Mouse (Mus musculus) midbrain, embryonic 14.5 days (tissue): Measurements from ENCODE around the gene Rab30. TPM values are rescaled to one million over a fixed set of nuclear protein-coding genes. Genes with fewer than 3 reads are reported as not detected.

Source experiments
- ATAC-seq: fragments of 200-750 bp; cut with Nextera tagmentation; 2 replicates; pipeline ENCODE4 v1.8.0; 2017; ENCODE audit warnings: moderate number of reproducible peaks, moderate library complexity; ENCODE audit not compliant: low FRiP score, low TSS enrichment
- DNase-seq: peaks from one replicate; pipeline ENCODE4 v3.0.0-alpha.2; 2015
- H3K27ac ChIP-seq: fragments of 300-500 bp; sonication (generic); replicated peaks from 2 replicates; pipeline ENCODE4 v1.5.1; 2014; ENCODE audit warnings: mild to moderate bottlenecking, low read depth, low read length, moderate library complexity
- H3K27me3 ChIP-seq: fragments of 300-500 bp; sonication (generic); 2 replicates; pipeline ENCODE4 v1.6.1; 2014; ENCODE audit warnings: low read length, control low read depth, mixed read lengths; ENCODE audit not compliant: control insufficient read depth, insufficient read depth
- H3K36me3 ChIP-seq: fragments of 300-500 bp; sonication (generic); 2 replicates; pipeline ENCODE4 v1.6.1; 2014; ENCODE audit warnings: low read length, control low read depth; ENCODE audit not compliant: control insufficient read depth, insufficient read depth
- H3K4me1 ChIP-seq: fragments of 300-500 bp; sonication (generic); 2 replicates; pipeline ENCODE4 v1.6.1; 2014; ENCODE audit warnings: mild to moderate bottlenecking, antibody characterized with exemption, low read length, control low read depth; ENCODE audit not compliant: control insufficient read depth, insufficient read depth
- H3K4me2 ChIP-seq: fragments of 300-500 bp; sonication (generic); 2 replicates; pipeline ENCODE4 v1.6.1; 2014; ENCODE audit warnings: mild to moderate bottlenecking, low read length, moderate library complexity
- H3K4me3 ChIP-seq: fragments of 300-500 bp; sonication (generic); replicated peaks from 2 replicates; pipeline ENCODE4 v1.5.1; 2014; ENCODE audit warnings: low read depth, low read length
- H3K9ac ChIP-seq: fragments of 300-500 bp; sonication (generic); replicated peaks from 2 replicates; pipeline ENCODE4 v1.6.1; 2014; ENCODE audit warnings: mild to moderate bottlenecking, low read length, moderate library complexity
- H3K9me3 ChIP-seq: fragments of 300-500 bp; sonication (generic); 2 replicates; pipeline ENCODE4 v1.6.1; 2016; ENCODE audit warnings: low read length, control low read depth, mixed read lengths; ENCODE audit not compliant: control insufficient read depth
- WGBS: fragments of 180-500 bp; shearing (Covaris S2); extraction: QIAGEN DNeasy Blood & Tissue Kit; methylation state at CpG from one replicate; pipeline ENCODE4 v1.1.7; 2014; 5-methylcytosine and 5-hydroxymethylcytosine counted together
- polyA plus RNA-seq: library from polyadenylated mRNA; unstranded; fragments of >200 nt; fragmentation: Nextera tagmentation; extraction: Ambion mirVana; gene quantifications from 2 replicates; pipeline ENCODE4 v1.2.1, GENCODE M21; 2014

The Rab30 gene
- polyA plus RNA-seq, 1 experiment from 2014 or later, result 28.1 TPM

- Histone ChIP-seq H3K9ac (no peak overlapping the region), H3K9me3 (no peaks in the 10 kb centered on the region), H3K4me2 (no peak overlapping the region), H3K36me3 (no peaks in the 10 kb centered on the region), H3K27ac (0 out of 2 replicates have a peak overlapping the region, but pooled peaks have one; percentile 13), H3K4me3 (no peak overlapping the region), H3K27me3 (no peaks in the 10 kb centered on the region), H3K4me1 (0 out of 2 replicates have a peak, but pooled peaks cover 6% of the 10 kb centered on the region)
- DNase-seq (peak; percentile 26), ATAC-seq (no peak)
- 55% methylated on average over 10 of the region's 10 CpGs for WGBS
These were observed 58.5 kb downstream of the Rab30 start for GRCm38 (mm10) chr7:92799665-92800595.

- no peak overlapping the region for H3K9ac ChIP-seq
- WGBS, result 89% methylated on average over 4 of the region's 4 CpGs
- H3K36me3 ChIP-seq, result no peaks in the 10 kb centered on the region
- H3K4me3 ChIP-seq, result no peak overlapping the region
- ATAC-seq (no peak), DNase-seq (no peak)
- no peaks in the 10 kb centered on the region for H3K27me3 ChIP-seq
- H3K4me2 ChIP-seq, result no peak overlapping the region
- no peak overlapping the region for H3K27ac ChIP-seq
- H3K4me1 ChIP-seq, result 0 out of 2 replicates have a peak, but pooled peaks cover 6% of the 10 kb centered on the region
- no peaks in the 10 kb centered on the region for H3K9me3 ChIP-seq
These were observed 60.8 kb downstream of the Rab30 start for GRCm38 (mm10) chr7:92802158-92802557.

DNA sequence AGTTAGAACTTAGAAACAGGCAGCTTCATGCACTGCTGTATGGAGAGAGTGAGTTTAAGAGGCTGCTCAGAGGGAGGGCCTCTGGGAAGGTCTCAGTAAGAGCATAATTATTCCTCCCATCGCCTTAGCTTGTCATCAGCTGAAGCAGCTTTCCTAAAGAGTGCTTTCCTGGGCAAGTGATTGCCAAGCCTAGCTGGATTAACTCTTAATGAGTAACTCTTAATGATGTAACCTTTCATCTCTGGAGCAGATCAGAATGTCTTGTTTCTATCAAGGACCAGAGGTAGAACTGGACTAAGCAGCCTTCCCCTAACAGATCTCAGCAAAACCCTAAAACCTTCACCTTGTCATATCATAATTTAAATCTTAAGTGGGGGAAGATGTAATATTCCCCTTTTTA is 61.8 kb downstream of the Rab30 start:
- WGBS, result 42% methylated on average over 1 of the region's 1 CpGs
- H3K4me1 ChIP-seq, result 0 out of 2 replicates have a peak, but pooled peaks cover 6% of the 10 kb centered on the region
- no peak for ATAC-seq

DNA sequence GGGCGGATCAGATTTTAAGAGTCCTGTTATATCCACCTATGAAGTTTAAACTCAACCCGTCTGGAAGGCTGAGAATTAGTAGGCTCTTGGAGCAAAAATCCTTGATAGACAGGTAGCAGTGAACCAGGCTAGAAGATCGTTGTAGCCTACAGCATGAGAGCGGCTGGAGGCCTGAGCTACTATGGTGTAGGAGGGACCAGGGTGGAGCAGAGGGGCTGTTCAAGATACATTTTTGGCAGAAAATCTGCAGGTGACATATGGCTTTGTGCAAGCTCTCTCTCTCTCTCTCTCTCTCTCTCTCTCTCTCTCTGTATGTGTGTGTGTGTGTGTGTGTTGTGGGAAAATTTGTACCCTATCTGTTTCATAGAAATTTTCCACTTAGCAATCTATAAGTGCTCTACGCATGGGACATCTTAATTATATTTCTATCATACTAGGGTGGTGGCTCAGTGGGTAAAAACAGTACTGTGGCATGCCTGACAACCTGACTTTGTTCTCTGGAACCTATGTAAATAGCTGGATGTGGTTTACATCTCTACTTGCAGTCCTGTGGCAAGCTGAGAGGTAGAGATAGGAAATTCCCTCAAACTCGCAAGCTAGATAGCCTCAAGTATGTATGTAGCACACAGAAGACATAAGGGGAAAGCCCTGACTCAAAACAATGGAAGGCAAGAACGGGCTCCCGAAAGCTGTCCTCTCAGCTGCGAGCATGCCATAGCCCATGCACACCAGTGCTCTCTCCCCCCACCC is 63.7 kb downstream of the Rab30 start:
- Histone ChIP-seq H3K4me2 (no peak overlapping the region), H3K9ac (no peak overlapping the region), H3K9me3 (no peaks in the 10 kb centered on the region), H3K27me3 (no peaks in the 10 kb centered on the region), H3K27ac (no peak overlapping the region), H3K36me3 (no peaks in the 10 kb centered on the region), H3K4me3 (no peak overlapping the region), H3K4me1 (0 out of 2 replicates have a peak, but pooled peaks cover under 1% of the 10 kb centered on the region)
- DNase-seq (no peak), ATAC-seq (no peak)
- 95% methylated on average over 9 of the region's 9 CpGs for WGBS

More for the DNA sequence above, 61.8 kb downstream of the Rab30 start:
- H3K9ac ChIP-seq, result no peak overlapping the region
- no peak for DNase-seq
- no peak overlapping the region for H3K4me3 ChIP-seq
- H3K27ac ChIP-seq, result no peak overlapping the region
- H3K27me3 ChIP-seq, result no peaks in the 10 kb centered on the region
- no peaks in the 10 kb centered on the region for H3K9me3 ChIP-seq
- H3K4me2 ChIP-seq, result no peak overlapping the region
- no peaks in the 10 kb centered on the region for H3K36me3 ChIP-seq

- WGBS, result 30% methylated on average over 15 of the region's 15 CpGs
- Histone ChIP-seq H3K4me1 (no peaks in the 10 kb centered on the region), H3K27ac (no peak overlapping the region), H3K4me2 (peak overlapping the region; percentile 21; the same call in 1 of the 2 replicates), H3K9me3 (no peaks in the 10 kb centered on the region), H3K27me3 (no peaks in the 10 kb centered on the region), H3K36me3 (no peaks in the 10 kb centered on the region), H3K4me3 (no peak overlapping the region), H3K9ac (no peak overlapping the region)
- peak; percentile 20; the same call in 1 of the 2 replicates for ATAC-seq
- peak; percentile 66 for DNase-seq
These were observed 65.2 kb downstream of the Rab30 start for GRCm38 (mm10) chr7:92806512-92807188.

DNA sequence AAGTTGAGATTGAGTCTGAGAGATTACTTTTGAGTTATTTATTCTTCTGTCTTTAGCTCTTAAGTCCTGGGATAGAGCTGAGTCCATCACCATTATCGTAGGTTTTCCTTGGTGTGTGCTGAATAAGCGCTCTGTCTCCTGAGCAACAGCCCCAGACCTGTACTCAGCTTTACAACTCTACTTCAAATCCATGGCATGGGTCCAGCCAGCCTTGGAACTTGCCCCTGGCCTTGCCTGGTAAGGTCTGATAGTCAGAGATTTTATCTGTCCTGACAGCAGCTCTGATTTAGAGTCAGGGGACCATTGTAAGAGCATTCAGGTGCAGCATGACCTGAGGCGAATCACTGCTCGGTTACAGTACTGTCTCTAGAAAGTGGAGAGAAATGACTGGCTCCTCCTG is 66.1 kb downstream of the Rab30 start:
- H3K27ac ChIP-seq, result no peak overlapping the region
- H3K9ac ChIP-seq, result no peak overlapping the region
- no peaks in the 10 kb centered on the region for H3K36me3 ChIP-seq
- no peak for ATAC-seq
- no peaks in the 10 kb centered on the region for H3K27me3 ChIP-seq
- no peak overlapping the region for H3K4me2 ChIP-seq
- 81% methylated on average over 4 of the region's 4 CpGs for WGBS
- H3K9me3 ChIP-seq, result no peaks in the 10 kb centered on the region
- H3K4me1 ChIP-seq, result no peaks in the 10 kb centered on the region
- peak; percentile 13 for DNase-seq
- no peak overlapping the region for H3K4me3 ChIP-seq

GRCm38 (mm10) chr7:92811667-92812279 is 70.4 kb downstream of the Rab30 start:
- ATAC-seq, result no peak
- Histone ChIP-seq H3K4me2 (no peak overlapping the region), H3K9ac (no peak overlapping the region), H3K4me3 (no peak overlapping the region), H3K27ac (no peak overlapping the region), H3K4me1 (no peaks in the 10 kb centered on the region), H3K36me3 (no peaks in the 10 kb centered on the region), H3K27me3 (no peaks in the 10 kb centered on the region), H3K9me3 (no peaks in the 10 kb centered on the region)
- WGBS, result 77% methylated on average over 7 of the region's 7 CpGs
- DNase-seq, result peak; percentile 23

GRCm38 (mm10) chr7:92817242-92817641 is 75.8 kb downstream of the Rab30 start:
- H3K36me3 ChIP-seq, result no peaks in the 10 kb centered on the region
- ATAC-seq (no peak), DNase-seq (no peak)
- no peak overlapping the region for H3K4me2 ChIP-seq
- no peak overlapping the region for H3K4me3 ChIP-seq
- no peak overlapping the region for H3K27ac ChIP-seq
- H3K27me3 ChIP-seq, result no peaks in the 10 kb centered on the region
- H3K4me1 ChIP-seq, result no peaks in the 10 kb centered on the region
- no peak overlapping the region for H3K9ac ChIP-seq
- no peaks in the 10 kb centered on the region for H3K9me3 ChIP-seq
- 83% methylated on average over 2 of the region's 2 CpGs for WGBS
